Mouse (Mus musculus) forebrain, embryonic 11.5 days (tissue): ENCODE data around the gene Ttc28. TPM values are rescaled to one million over a fixed set of nuclear protein-coding genes. Genes with fewer than 3 reads are reported as not detected.

ENCODE experiments used
- ATAC-seq: fragments of 200-750 bp; cut with Nextera tagmentation; replicated peaks from 2 replicates; pipeline ENCODE4 v1.8.0; 2017; ENCODE audit warnings: moderate TSS enrichment; ENCODE audit not compliant: low FRiP score
- DNase-seq: peaks from one replicate; pipeline ENCODE4 v3.0.0-alpha.2; 2017; ENCODE audit warnings: low spot score
- H3K27ac ChIP-seq: fragments of 300-500 bp; sonication (generic); 2 replicates; pipeline ENCODE4 v1.5.1; 2014; ENCODE audit warnings: low read depth, low read length
- H3K27me3 ChIP-seq: fragments of 300-500 bp; sonication (generic); 2 replicates; pipeline ENCODE4 v1.6.1; 2014; ENCODE audit warnings: mild to moderate bottlenecking, low read length, mixed read lengths; ENCODE audit not compliant: control insufficient read depth, insufficient read depth
- H3K36me3 ChIP-seq: fragments of 300-500 bp; sonication (generic); 2 replicates; pipeline ENCODE4 v1.6.1; 2014; ENCODE audit warnings: mild to moderate bottlenecking, low read length, moderate library complexity, mixed read lengths; ENCODE audit not compliant: control insufficient read depth, insufficient read depth
- H3K4me1 ChIP-seq: fragments of 300-500 bp; sonication (generic); replicated peaks from 2 replicates; pipeline ENCODE4 v1.6.1; 2014; ENCODE audit warnings: low read length, mixed read lengths; ENCODE audit not compliant: control insufficient read depth, insufficient read depth
- H3K4me2 ChIP-seq: fragments of 300-500 bp; sonication (generic); 2 replicates; pipeline ENCODE4 v1.6.1; 2014; ENCODE audit warnings: low read depth, mild to moderate bottlenecking, low read length, moderate library complexity, mixed read lengths; ENCODE audit not compliant: severe bottlenecking
- H3K4me3 ChIP-seq: fragments of 300-500 bp; sonication (generic); 2 replicates; pipeline ENCODE4 v1.5.1; 2014; ENCODE audit warnings: low read depth, low read length
- H3K9ac ChIP-seq: fragments of 300-500 bp; sonication (generic); 2 replicates; pipeline ENCODE4 v1.6.1; 2014; ENCODE audit warnings: low read length
- H3K9me3 ChIP-seq: fragments of 300-500 bp; sonication (generic); 2 replicates; pipeline ENCODE4 v1.6.1; 2016; ENCODE audit warnings: low read length, mixed read lengths; ENCODE audit not compliant: control insufficient read depth
- WGBS: fragments of 180-500 bp; shearing (Covaris S2); extraction: QIAGEN DNeasy Blood & Tissue Kit; methylation state at CpG from one replicate; pipeline ENCODE4 v1.1.7; 2014; 5-methylcytosine and 5-hydroxymethylcytosine counted together
- polyA plus RNA-seq: library from polyadenylated mRNA; unstranded; fragments of >200 nt; fragmentation: Nextera tagmentation; extraction: Ambion mirVana; gene quantifications from 2 replicates; pipeline ENCODE4 v1.2.1, GENCODE M21; 2014

Ttc28 gene
- polyA plus RNA-seq, 1 experiment from 2014 or later = 19.9 TPM

DNA sequence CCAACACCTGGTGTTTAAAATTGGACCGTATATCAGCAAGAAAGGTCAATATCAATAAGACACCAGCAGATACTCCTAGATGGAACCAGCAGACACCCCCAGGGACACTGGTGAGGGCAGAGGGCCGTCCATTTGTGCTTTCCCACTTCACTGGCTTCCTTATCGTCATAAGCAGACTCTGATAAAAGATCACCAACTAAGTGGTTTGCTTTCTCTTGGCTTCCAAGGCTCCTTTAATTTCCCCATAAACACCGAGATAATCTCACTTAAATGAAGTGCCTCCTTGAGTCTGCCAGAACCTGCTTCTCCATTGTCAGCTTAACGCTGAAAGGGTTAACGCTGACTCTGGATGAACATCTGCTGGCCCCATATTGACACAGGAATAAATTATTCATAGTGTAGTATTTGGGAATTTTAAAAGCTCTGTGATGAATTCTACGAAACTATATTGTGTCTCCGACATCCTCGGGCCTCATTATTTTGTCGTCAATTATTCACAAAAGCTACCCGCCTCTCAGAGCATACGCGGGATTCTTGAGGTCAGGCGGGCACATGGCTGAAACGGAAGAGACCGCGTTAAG is 175.3 kb downstream of the Ttc28 start:
- Histone ChIP-seq H3K4me2 (no peak overlapping the region; the same call in 1 of the 2 replicates), H3K27me3 (no peaks in the 10 kb centered on the region), H3K4me1 (peaks cover 28% of the 10 kb centered on the region; the same call in 1 of the 2 replicates), H3K27ac (peak overlapping the region; percentile 39; the same call in 1 of the 2 replicates), H3K9ac (no peak overlapping the region), H3K4me3 (no peak overlapping the region), H3K36me3 (no peaks in the 10 kb centered on the region), H3K9me3 (no peaks in the 10 kb centered on the region; the same call in 1 of the 2 replicates)
- DNase-seq (no peak), ATAC-seq (no peak)
- 50% methylated on average over 17 of the region's 17 CpGs for WGBS

DNA sequence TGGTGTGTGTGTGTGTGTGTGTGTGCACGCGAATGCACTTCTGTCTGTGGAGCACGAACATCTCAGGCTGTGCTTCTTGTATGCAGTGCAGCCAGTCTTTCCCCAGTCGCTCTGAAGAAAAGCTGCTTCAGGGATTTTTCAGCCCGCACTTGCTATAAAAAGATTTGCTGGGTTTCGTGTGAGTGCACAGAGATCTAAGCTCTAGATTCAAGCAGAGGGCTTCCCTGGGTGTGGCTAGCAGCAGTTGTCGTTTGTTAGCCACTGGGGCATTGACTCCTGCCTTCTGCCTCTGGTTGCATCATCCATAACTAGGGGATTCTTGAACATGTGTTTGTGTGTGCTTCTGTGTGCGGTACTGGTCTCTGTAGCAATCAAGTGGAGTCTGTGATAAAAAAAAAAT is 175.9 kb downstream of the Ttc28 start:
- Histone ChIP-seq H3K27me3 (no peaks in the 10 kb centered on the region), H3K9me3 (no peaks in the 10 kb centered on the region; the same call in 1 of the 2 replicates), H3K36me3 (no peaks in the 10 kb centered on the region), H3K27ac (peak overlapping the region; percentile 39; the same call in 1 of the 2 replicates), H3K4me1 (peaks cover 28% of the 10 kb centered on the region; the same call in 1 of the 2 replicates), H3K4me2 (no peak overlapping the region), H3K4me3 (no peak overlapping the region), H3K9ac (no peak overlapping the region)
- 68% methylated on average over 8 of the region's 8 CpGs for WGBS
- DNase-seq (no peak), ATAC-seq (no peak)

DNA sequence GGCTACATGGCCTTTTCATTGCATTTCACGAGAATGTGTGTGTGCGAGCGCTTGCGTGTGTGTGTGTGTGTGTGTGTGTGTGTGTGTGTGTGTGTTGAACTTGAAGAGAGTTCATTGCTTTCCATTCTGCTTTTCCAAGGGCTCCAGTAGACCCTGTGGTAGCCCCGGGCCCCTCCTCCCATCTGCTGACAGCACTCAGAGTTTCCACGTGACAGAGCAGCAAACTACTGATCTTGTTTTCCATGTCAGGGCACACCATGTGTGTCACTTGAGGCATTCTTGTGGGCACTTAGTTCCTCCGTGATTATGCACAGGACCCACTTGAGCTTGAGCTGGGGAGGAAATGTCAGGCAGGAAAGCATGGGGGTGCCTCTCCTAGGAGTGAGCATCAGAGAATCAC is 177.5 kb downstream of the Ttc28 start:
- H3K36me3 ChIP-seq = no peaks in the 10 kb centered on the region
- DNase-seq (peak; percentile 58), ATAC-seq (peak; percentile 64)
- no peak overlapping the region for H3K4me3 ChIP-seq
- no peak overlapping the region for H3K9ac ChIP-seq
- no peak overlapping the region for H3K4me2 ChIP-seq
- H3K27ac ChIP-seq = no peak overlapping the region
- H3K9me3 ChIP-seq = no peaks in the 10 kb centered on the region
- no peaks in the 10 kb centered on the region for H3K27me3 ChIP-seq
- 59% methylated on average over 7 of the region's 7 CpGs for WGBS
- peaks cover 28% of the 10 kb centered on the region; the same call in 1 of the 2 replicates for H3K4me1 ChIP-seq

DNA sequence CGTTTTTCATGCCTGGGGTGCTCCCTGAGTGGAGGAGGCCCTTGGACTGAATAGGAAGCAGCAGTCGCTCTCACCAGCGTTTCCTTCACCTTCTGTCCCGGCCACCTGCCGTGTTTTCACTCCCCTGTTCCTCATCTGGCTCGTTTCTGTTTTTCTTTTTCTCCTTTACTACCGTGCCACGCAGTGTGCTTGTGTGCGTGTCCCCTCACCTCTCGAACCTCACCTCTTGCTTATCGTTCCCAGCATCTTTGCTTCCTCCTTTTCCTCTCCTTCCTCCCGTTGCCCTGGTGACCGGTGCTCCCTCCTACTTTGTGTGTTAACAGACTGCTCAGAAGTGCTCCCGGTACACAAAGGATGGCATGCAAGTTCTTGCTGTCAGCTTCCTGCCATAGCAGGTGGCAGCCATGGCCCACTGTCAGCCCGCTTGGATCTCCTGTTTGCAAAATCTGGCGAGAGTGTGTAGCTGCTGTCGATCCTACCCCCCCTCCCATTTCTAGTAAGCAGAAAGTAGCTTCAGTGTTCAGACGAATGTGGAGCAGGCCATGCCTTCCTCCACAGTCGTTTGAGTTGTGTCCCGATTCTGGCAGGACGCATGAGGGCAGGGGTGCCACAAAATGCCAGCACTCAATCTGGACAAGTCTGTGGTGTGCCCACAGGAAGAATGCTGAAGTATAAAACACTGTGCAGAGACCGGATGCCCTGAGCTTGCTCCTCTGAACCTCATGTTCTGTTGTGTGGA is 179.0 kb downstream of the Ttc28 start:
- H3K4me1 ChIP-seq = peaks cover 28% of the 10 kb centered on the region; the same call in 1 of the 2 replicates
- no peak for ATAC-seq
- no peak overlapping the region; the same call in 1 of the 2 replicates for H3K9ac ChIP-seq
- no peaks in the 10 kb centered on the region for H3K36me3 ChIP-seq
- DNase-seq = no peak
- H3K4me2 ChIP-seq = no peak overlapping the region
- no peaks in the 10 kb centered on the region for H3K27me3 ChIP-seq
- no peak overlapping the region for H3K4me3 ChIP-seq
- H3K9me3 ChIP-seq = no peaks in the 10 kb centered on the region
- 75% methylated on average over 22 of the region's 22 CpGs for WGBS
- peak overlapping the region; percentile 21; the same call in 1 of the 2 replicates for H3K27ac ChIP-seq

DNA sequence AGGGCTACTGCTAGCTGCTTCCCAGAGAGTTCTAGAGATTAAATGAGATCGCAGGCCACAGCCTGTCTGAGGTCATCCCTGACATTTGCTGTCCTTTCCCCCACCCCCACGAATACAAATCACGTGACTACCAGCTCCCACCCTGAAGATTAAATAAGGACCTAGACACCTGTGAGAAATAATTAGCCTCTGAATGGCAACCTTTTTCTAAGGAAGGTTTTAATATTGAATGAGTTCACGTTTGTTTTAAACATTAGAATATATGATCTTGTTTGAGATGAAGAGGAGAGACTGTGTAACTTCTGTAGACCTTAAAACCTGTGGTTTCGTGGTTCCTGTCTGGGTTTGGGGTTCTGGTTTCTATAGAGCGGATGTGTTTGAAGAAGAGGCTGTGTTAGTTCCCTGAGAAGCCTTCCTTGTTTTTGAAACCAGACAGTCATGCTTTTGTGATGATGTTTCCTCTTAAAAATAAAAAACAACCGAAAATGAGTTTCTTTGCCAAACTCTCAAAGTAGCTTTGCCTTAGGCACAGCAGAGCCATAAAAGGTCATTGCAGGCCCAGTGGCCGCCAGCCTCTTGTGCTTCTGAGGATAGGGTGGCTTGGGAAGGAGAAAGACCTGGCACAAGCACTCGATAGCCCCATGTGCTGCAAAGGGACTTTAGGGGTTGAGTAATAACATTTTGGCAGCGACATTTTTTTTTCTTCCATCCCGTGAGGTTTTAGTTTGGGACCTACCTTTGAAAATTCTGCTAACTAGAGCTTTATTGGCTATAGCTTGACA is 179.7 kb downstream of the Ttc28 start:
- H3K4me1 ChIP-seq = peaks cover 28% of the 10 kb centered on the region; the same call in 1 of the 2 replicates
- 79% methylated on average over 11 of the region's 11 CpGs for WGBS
- DNase-seq = no peak

DNA sequence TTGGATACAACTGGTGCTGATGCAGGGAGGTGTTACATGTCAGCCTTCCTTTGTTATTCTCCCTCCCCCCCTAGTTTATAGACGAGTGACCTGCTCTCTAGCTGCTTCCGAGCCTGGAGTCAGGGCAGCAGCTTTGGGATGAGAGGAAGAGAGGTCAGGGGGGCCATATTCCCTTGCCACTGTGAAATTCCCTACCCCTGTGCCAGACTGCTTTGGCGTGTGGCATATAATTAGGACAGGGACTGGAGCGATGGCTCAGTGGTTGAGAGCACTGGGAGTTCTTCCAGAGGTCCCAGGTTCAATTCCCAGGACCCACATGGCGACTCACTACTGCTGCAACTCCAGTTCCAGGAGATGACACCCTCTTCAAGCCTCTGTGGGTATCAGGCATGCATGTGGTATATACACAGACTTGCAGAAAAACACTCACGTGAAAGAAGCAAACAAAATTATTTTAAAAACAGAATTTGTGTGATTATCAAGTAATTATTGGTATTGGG is 180.7 kb downstream of the Ttc28 start:
- no peak overlapping the region for H3K4me3 ChIP-seq
- H3K9ac ChIP-seq = no peak overlapping the region
- peaks cover 23% of the 10 kb centered on the region; the same call in 1 of the 2 replicates for H3K4me1 ChIP-seq
- WGBS = 69% methylated on average over 6 of the region's 6 CpGs
- ATAC-seq (no peak), DNase-seq (no peak)
- no peak overlapping the region for H3K4me2 ChIP-seq
- no peaks in the 10 kb centered on the region for H3K36me3 ChIP-seq
- H3K9me3 ChIP-seq = no peaks in the 10 kb centered on the region
- H3K27ac ChIP-seq = no peak overlapping the region
- H3K27me3 ChIP-seq = no peaks in the 10 kb centered on the region

More for the DNA sequence above, 179.7 kb downstream of the Ttc28 start:
- no peak for ATAC-seq
- Histone ChIP-seq H3K4me3 (no peak overlapping the region), H3K9ac (no peak overlapping the region), H3K9me3 (no peaks in the 10 kb centered on the region), H3K27me3 (no peaks in the 10 kb centered on the region), H3K27ac (no peak overlapping the region), H3K4me2 (no peak overlapping the region), H3K36me3 (no peaks in the 10 kb centered on the region)

DNA sequence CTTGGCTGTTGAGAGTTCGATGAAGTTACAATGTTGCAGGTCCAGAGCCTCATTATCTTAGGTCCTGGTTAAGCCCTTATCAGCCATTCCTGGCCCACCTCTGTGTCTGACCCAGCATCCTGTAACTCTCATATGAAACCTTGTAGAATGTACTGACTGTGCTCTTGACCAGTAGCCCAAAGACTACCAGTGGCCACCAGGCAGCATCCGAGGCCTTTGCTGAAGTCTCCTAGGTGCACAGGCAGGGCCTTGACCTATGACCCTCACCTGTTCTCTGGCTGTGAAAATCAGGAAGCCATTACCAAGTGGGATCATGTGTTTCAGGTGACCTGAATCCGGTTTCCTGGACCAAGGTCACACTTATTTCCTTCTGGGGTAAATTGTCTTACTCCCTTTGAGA is 183.6 kb downstream of the Ttc28 start:
- H3K27ac ChIP-seq = no peak overlapping the region

DNA sequence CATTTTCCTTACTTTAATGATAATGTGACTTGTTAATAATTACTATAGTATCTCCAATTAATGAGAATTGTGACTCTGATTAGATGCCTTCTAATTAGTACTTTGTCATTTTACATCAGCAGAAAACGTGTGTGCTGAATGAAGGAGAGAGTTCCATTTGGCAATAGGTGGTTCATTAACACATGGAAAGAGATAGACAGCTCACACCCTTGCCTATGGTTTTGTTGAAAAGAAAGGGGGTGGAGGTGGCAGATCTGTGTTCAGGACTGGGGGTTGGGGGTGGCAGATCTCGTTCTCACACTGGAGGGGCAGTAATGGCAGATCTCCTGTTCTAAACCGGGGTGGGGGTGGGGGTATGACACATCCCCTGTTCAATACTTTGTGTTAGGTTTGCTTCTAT is 184.4 kb downstream of the Ttc28 start:
- H3K9me3 ChIP-seq = no peaks in the 10 kb centered on the region
- ATAC-seq (no peak), DNase-seq (no peak)
- no peak overlapping the region for H3K4me2 ChIP-seq
- 50% methylated on average over 3 of the region's 3 CpGs for WGBS
- no peak overlapping the region for H3K27ac ChIP-seq
- H3K9ac ChIP-seq = no peak overlapping the region
- no peaks in the 10 kb centered on the region for H3K27me3 ChIP-seq
- no peaks in the 10 kb centered on the region for H3K36me3 ChIP-seq
- H3K4me1 ChIP-seq = peaks cover 2% of the 10 kb centered on the region; the same call in 1 of the 2 replicates
- no peak overlapping the region for H3K4me3 ChIP-seq

More for the DNA sequence above, 183.6 kb downstream of the Ttc28 start:
- DNase-seq (no peak), ATAC-seq (no peak)
- Histone ChIP-seq H3K4me3 (no peak overlapping the region), H3K27me3 (no peaks in the 10 kb centered on the region), H3K36me3 (no peaks in the 10 kb centered on the region), H3K4me1 (peaks cover 9% of the 10 kb centered on the region; the same call in 1 of the 2 replicates), H3K4me2 (no peak overlapping the region), H3K9ac (no peak overlapping the region), H3K9me3 (no peaks in the 10 kb centered on the region)
- 86% methylated on average over 3 of the region's 3 CpGs for WGBS
